Mouse (Mus musculus): ENCODE data around the gene Gm13278. TPM values are rescaled to one million over a fixed set of nuclear protein-coding genes. Genes with fewer than 3 reads are reported as not detected.
"Not testable (repeated sequence)": the region's sequence is repeated elsewhere in the genome, so short reads cannot be mapped to it uniquely, and the experiment has no call there.

The Gm13278 gene
- total RNA-seq, 1 experiment from 2014 or later: not detected

DNA sequence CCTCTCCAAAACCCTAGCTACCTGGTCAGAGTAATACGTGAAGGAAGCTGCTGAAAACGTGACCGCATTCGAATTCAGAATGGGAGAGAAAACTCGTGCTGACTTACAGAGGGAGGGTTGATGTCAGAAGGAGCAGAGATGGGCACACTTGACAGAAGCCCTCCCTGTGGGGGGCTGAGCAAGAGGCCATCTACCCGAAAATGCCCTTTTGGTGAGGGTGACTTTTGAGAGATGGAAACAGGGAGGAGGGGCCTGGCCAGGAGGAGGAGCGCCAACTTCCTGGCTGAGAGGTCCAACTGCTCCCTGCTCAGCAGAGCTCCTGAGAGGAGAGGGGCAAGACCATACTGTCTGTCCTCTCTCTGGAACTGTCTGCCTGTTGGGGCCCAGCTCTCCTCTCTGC, 9.5 kb upstream of the Gm13278 start, which contains the start of gene Ifnz:
Gene Ifnz, plus strand, starts transcription at position 301 of the 400 bp plus-strand sequence.
- not testable (repeated sequence) for ATAC-seq (replicated peaks in 1 of 2; ENCODE audit: insufficient read depth in 1 of 2, low FRiP score in 2 of 2, low TSS enrichment in 1 of 2, low read depth in 1 of 2, poor library complexity in 2 of 2, severe bottlenecking in 2 of 2)

DNA sequence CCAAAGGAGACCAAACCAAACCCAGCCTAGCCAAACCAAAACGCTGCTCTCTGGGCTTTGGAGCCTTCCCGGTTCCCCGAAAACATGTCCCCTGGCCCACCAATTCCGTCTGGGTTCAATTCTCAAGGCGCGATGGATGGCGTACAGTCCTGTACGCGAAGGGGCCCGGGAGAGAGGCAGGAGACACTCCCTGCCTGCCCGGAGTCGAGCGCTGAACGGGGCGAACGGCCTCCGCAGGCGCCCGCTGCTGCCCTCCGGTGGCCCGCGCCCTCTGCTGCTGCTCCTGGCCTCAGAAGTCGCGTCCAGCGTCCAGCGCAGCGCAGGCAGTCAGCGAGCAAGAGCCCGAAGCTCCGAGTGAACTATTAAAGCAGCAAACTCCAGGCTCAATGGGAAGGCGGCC, 9.0 kb upstream of the Gm13278 start:
- ATAC-seq (replicated peaks in 1 of 2; ENCODE audit: insufficient read depth in 1 of 2, low FRiP score in 2 of 2, low TSS enrichment in 1 of 2, low read depth in 1 of 2, poor library complexity in 2 of 2, severe bottlenecking in 2 of 2): not testable (repeated sequence)

DNA sequence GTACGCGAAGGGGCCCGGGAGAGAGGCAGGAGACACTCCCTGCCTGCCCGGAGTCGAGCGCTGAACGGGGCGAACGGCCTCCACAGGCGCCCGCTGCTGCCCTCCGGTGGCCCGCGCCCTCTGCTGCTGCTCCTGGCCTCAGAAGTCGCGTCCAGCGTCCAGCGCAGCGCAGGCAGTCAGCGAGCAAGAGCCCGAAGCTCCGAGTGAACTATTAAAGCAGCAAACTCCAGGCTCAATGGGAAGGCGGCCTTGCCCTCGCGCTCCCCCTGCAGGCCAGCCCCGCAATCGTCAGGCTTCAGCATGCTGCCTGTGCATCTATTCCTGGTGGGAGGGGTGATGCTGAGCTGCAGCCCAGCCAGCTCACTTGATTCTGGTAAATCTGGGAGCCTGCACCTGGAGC, 5.9 kb upstream of the Gm13278 start, which contains the start of gene Gm13276:
Gene Gm13276, plus strand, starts transcription at position 301 of the 400 bp plus-strand sequence.
- not testable (repeated sequence) for ATAC-seq (replicated peaks in 1 of 2; ENCODE audit: insufficient read depth in 1 of 2, low FRiP score in 2 of 2, low TSS enrichment in 1 of 2, low read depth in 1 of 2, poor library complexity in 2 of 2, severe bottlenecking in 2 of 2)

DNA sequence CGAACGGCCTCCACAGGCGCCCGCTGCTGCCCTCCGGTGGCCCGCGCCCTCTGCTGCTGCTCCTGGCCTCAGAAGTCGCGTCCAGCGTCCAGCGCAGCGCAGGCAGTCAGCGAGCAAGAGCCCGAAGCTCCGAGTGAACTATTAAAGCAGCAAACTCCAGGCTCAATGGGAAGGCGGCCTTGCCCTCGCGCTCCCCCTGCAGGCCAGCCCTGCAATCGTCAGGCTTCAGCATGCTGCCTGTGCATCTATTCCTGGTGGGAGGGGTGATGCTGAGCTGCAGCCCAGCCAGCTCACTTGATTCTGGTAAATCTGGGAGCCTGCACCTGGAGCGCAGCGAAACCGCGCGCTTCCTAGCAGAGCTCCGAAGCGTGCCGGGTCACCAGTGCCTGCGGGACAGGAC, 2.9 kb upstream of the Gm13278 start, which contains the start of gene Gm13277:
Gene Gm13277, plus strand, starts transcription at position 231 of the 400 bp plus-strand sequence.
- not testable (repeated sequence) for ATAC-seq (replicated peaks in 1 of 2; ENCODE audit: insufficient read depth in 1 of 2, low FRiP score in 2 of 2, low TSS enrichment in 1 of 2, low read depth in 1 of 2, poor library complexity in 2 of 2, severe bottlenecking in 2 of 2)

DNA sequence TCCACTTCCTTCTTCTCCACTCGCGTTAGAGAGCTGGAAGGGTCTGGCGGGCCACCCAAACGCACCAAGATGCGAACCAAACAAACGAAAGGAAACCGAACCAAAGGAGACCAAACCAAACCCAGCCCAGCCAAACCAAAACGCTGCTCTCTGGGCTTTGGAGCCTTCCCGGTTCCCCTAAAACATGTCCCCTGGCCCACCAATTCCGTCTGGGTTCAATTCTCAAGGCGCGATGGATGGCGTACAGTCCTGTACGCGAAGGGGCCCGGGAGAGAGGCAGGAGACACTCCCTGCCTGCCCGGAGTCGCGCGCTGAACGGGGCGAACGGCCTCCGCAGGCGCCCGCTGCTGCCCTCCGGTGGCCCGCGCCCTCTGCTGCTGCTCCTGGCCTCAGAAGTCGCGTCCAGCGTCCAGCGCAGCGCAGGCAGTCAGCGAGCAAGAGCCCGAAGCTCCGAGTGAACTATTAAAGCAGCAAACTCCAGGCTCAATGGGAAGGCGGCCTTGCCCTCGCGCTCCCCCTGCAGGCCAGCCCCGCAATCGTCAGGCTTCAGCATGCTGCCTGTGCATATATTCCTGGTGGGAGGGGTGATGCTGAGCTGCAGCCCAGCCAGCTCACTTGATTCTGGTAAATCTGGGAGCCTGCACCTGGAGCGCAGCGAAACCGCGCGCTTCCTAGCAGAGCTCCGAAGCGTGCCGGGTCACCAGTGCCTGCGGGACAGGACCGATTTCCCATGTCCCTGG, 2.8 kb downstream of the Gm13278 start, which contains the start of gene Gm13275:
Gene Gm13275, plus strand, starts transcription at position 552 of the 740 bp plus-strand sequence.
- not testable (repeated sequence) for ATAC-seq (replicated peaks in 1 of 2; ENCODE audit: insufficient read depth in 1 of 2, low FRiP score in 2 of 2, low TSS enrichment in 1 of 2, low read depth in 1 of 2, poor library complexity in 2 of 2, severe bottlenecking in 2 of 2)

DNA sequence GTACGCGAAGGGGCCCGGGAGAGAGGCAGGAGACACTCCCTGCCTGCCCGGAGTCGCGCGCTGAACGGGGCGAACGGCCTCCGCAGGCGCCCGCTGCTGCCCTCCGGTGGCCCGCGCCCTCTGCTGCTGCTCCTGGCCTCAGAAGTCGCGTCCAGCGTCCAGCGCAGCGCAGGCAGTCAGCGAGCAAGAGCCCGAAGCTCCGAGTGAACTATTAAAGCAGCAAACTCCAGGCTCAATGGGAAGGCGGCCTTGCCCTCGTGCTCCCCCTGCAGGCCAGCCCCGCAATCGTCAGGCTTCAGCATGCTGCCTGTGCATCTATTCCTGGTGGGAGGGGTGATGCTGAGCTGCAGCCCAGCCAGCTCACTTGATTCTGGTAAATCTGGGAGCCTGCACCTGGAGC, 5.7 kb downstream of the Gm13278 start, which contains the start of gene Gm13279:
Gene Gm13279, plus strand, starts transcription at position 301 of the 400 bp plus-strand sequence.
- not testable (repeated sequence) for ATAC-seq (replicated peaks in 1 of 2; ENCODE audit: insufficient read depth in 1 of 2, low FRiP score in 2 of 2, low TSS enrichment in 1 of 2, low read depth in 1 of 2, poor library complexity in 2 of 2, severe bottlenecking in 2 of 2)

DNA sequence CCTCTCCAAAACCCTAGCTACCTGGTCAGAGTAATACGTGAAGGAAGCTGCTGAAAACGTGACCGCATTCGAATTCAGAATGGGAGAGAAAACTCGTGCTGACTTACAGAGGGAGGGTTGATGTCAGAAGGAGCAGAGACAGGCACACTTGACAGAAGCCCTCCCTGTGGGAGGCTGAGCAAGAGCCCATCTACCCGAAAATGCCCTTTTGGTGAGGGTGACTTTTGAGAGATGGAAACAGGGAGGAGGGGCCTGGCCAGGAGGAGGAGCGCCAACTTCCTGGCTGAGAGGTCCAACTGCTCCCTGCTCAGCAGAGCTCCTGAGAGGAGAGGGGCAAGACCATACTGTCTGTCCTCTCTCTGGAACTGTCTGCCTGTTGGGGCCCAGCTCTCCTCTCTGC, 8.0 kb downstream of the Gm13278 start, which contains the start of gene Gm13285:
Gene Gm13285, plus strand, starts transcription at position 301 of the 400 bp plus-strand sequence.
- ATAC-seq (replicated peaks in 1 of 2; ENCODE audit: insufficient read depth in 1 of 2, low FRiP score in 2 of 2, low TSS enrichment in 1 of 2, low read depth in 1 of 2, poor library complexity in 2 of 2, severe bottlenecking in 2 of 2): not testable (repeated sequence)

DNA sequence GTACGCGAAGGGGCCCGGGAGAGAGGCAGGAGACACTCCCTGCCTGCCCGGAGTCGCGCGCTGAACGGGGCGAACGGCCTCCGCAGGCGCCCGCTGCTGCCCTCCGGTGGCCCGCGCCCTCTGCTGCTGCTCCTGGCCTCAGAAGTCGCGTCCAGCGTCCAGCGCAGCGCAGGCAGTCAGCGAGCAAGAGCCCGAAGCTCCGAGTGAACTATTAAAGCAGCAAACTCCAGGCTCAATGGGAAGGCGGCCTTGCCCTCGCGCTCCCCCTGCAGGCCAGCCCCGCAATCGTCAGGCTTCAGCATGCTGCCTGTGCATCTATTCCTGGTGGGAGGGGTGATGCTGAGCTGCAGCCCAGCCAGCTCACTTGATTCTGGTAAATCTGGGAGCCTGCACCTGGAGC, 11.6 kb downstream of the Gm13278 start, which contains the start of gene Gm13287:
Gene Gm13287, plus strand, starts transcription at position 301 of the 400 bp plus-strand sequence.
- ATAC-seq (replicated peaks in 1 of 2; ENCODE audit: insufficient read depth in 1 of 2, low FRiP score in 2 of 2, low TSS enrichment in 1 of 2, low read depth in 1 of 2, poor library complexity in 2 of 2, severe bottlenecking in 2 of 2): not testable (repeated sequence)

DNA sequence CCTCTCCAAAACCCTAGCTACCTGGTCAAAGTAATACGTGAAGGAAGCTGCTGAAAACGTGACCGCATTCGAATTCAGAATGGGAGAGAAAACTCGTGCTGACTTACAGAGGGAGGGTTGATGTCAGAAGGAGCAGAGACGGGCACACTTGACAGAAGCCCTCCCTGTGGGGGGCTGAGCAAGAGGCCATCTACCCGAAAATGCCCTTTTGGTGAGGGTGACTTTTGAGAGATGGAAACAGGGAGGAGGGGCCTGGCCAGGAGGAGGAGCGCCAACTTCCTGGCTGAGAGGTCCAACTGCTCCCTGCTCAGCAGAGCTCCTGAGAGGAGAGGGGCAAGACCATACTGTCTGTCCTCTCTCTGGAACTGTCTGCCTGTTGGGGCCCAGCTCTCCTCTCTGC, 13.9 kb downstream of the Gm13278 start, which contains the start of gene Gm13288:
Gene Gm13288, plus strand, starts transcription at position 301 of the 400 bp plus-strand sequence.
- not testable (repeated sequence) for ATAC-seq (replicated peaks in 1 of 2; ENCODE audit: insufficient read depth in 1 of 2, low FRiP score in 2 of 2, low TSS enrichment in 1 of 2, low read depth in 1 of 2, poor library complexity in 2 of 2, severe bottlenecking in 2 of 2)

DNA sequence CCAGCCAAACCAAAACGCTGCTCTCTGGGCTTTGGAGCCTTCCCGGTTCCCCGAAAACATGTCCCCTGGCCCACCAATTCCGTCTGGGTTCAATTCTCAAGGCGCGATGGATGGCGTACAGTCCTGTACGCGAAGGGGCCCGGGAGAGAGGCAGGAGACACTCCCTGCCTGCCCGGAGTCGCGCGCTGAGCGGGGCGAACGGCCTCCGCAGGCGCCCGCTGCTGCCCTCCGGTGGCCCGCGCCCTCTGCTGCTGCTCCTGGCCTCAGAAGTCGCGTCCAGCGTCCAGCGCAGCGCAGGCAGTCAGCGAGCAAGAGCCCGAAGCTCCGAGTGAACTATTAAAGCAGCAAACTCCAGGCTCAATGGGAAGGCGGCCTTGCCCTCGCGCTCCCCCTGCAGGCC, 14.4 kb downstream of the Gm13278 start:
- not testable (repeated sequence) for ATAC-seq (replicated peaks in 1 of 2; ENCODE audit: insufficient read depth in 1 of 2, low FRiP score in 2 of 2, low TSS enrichment in 1 of 2, low read depth in 1 of 2, poor library complexity in 2 of 2, severe bottlenecking in 2 of 2)

DNA sequence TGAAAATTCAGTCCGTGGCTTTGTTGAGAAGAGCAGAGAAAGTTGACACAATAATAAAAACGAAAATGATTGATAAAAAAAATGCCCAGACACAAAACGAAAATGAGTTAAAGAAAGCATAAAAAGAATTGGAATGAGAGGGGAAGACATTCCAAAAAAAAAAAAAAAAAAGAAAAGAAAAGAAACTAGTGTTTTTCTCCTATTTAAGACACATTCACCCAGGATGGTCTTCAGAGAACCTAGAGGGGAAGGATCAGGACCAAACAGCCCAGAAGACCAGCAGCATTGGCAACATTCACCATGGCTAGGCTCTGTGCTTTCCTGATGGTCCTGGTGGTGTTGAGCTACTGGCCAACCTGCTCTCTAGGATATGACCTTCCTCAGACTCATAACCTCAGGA, 24.6 kb downstream of the Gm13278 start, which contains the start of gene Ifna7:
Gene Ifna7, plus strand, starts transcription at position 301 of the 400 bp plus-strand sequence.
- ATAC-seq (replicated peaks in 1 of 2; ENCODE audit: insufficient read depth in 1 of 2, low FRiP score in 2 of 2, low TSS enrichment in 1 of 2, low read depth in 1 of 2, poor library complexity in 2 of 2, severe bottlenecking in 2 of 2): no peak

DNA sequence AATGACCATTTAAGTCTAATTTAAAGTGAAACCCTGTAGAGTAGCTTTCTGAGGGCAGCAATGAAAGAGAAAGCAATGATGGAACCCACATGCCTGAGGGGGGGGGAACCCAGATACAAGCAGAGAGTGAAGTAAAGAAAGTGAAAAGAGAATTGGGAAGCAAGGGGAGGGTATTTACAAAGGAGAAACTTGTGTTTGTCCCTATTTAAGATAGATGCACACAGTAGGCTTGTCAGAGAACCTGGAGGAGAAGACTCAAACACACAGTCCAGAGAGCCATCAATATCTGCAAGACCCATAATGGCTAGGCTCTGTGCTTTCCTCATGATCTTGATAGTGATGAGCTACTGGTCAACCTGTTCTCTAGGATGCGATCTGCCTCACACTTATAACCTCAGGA, 28.3 kb downstream of the Gm13278 start, which contains the start of gene Ifna11:
Gene Ifna11, plus strand, starts transcription at position 301 of the 400 bp plus-strand sequence.
- no peak for ATAC-seq (replicated peaks in 1 of 2; ENCODE audit: insufficient read depth in 1 of 2, low FRiP score in 2 of 2, low TSS enrichment in 1 of 2, low read depth in 1 of 2, poor library complexity in 2 of 2, severe bottlenecking in 2 of 2)

DNA sequence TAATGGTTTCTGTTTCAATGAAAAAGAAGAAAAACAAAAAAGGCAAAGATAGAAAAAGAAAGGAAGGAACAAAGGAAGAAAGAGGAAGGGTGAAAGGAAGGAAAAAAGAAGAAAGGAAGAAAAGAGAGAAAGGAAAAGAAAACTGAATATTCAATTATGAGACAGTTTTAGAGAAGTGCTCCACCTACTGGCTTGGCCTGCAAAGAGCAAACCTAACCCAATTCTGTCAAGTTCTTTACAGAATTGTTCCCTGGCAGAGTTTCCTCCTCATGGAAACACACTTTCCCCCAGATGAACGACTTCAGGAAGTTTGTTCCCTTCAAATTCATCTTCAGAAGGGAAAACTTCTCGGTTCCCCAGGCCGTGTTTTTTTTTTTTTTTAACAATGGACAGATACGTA, 31.6 kb downstream of the Gm13278 start:
- peak in 1 of 2 experiments; percentile 62; a peak in 1 of 4 replicates for ATAC-seq (replicated peaks in 1 of 2; ENCODE audit: insufficient read depth in 1 of 2, low FRiP score in 2 of 2, low TSS enrichment in 1 of 2, low read depth in 1 of 2, poor library complexity in 2 of 2, severe bottlenecking in 2 of 2)

DNA sequence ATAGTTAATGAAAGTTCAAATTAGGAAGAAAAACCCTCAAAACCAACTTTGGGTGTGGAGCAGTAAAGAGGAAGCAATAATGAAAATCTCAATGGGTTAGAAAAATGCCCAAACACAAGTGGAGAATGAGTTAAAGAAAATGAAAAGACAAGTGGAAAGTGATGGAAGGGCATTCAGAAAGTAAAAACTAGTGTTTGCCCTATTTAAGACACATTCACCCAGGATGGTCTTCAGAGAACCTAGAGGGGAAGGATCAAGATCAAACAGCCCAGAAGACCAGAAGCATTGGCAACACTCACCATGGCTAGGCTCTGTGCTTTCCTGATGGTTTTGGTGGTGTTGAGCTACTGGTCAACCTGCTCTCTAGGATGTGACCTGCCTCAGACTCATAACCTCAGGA, 35.8 kb downstream of the Gm13278 start, which contains the start of gene Ifna6:
Gene Ifna6, plus strand, starts transcription at position 301 of the 400 bp plus-strand sequence.
- ATAC-seq (replicated peaks in 1 of 2; ENCODE audit: insufficient read depth in 1 of 2, low FRiP score in 2 of 2, low TSS enrichment in 1 of 2, low read depth in 1 of 2, poor library complexity in 2 of 2, severe bottlenecking in 2 of 2): not testable (repeated sequence)

DNA sequence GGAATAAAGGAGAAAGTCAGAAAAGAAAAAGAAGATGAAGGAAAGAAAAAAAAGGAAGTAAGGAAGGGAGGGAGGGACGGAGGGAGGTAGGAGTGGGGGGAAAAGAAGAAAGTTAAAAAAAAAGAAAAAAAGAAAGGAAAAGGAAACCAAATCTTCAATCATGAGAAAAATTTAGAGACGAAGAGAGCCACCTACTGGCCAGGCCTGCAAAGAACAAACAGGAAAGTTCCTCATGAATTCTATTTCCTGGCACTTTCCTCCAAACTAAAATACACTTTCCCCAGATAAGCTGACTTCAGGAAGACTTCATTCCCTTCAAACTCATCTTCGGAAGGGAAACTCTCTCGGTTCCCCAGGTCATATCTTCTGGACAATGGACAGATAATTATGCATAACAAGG, 39.2 kb downstream of the Gm13278 start:
- ATAC-seq (replicated peaks in 1 of 2; ENCODE audit: insufficient read depth in 1 of 2, low FRiP score in 2 of 2, low TSS enrichment in 1 of 2, low read depth in 1 of 2, poor library complexity in 2 of 2, severe bottlenecking in 2 of 2): no peak

DNA sequence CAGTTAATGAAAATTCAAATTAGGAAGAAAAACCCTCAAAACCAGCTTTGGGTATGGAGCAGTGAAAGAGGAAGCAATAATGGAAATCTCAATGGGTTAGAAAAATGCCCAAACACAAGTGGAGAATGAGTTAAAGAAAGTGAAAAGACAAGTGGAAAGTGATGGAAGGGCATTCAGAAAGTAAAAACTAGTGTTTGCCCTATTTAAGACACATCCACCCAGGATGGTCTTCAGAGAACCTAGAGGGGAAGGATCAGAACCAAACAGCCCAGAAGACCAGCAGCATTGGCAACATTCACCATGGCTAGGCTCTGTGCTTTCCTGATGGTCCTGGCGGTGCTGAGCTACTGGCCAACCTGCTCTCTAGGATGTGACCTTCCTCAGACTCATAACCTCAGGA, 43.9 kb downstream of the Gm13278 start, which contains the start of gene Ifna5:
Gene Ifna5, plus strand, starts transcription at position 301 of the 400 bp plus-strand sequence.
- ATAC-seq (replicated peaks in 1 of 2; ENCODE audit: insufficient read depth in 1 of 2, low FRiP score in 2 of 2, low TSS enrichment in 1 of 2, low read depth in 1 of 2, poor library complexity in 2 of 2, severe bottlenecking in 2 of 2): not testable (repeated sequence)

DNA sequence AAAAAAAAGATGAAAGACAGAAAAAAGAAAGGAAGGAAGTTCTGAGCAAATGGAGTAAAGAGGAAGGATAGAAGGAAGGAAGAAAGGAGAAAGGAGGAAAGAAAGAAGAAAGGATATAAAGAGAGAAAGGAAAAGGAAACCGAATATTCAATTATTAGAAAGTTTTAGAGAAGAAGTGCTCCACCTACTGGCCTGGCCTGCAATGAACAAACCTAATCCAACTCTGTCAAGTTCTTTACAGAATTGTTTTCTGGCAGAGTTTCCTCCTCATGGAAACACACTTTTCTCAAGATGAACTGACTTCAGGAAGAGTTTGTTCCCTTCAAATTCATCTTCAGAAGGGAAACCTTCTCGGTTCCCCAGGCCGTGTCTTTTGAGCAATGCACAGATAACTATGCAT, 47.5 kb downstream of the Gm13278 start:
- ATAC-seq (replicated peaks in 1 of 2; ENCODE audit: insufficient read depth in 1 of 2, low FRiP score in 2 of 2, low TSS enrichment in 1 of 2, low read depth in 1 of 2, poor library complexity in 2 of 2, severe bottlenecking in 2 of 2): no peak

DNA sequence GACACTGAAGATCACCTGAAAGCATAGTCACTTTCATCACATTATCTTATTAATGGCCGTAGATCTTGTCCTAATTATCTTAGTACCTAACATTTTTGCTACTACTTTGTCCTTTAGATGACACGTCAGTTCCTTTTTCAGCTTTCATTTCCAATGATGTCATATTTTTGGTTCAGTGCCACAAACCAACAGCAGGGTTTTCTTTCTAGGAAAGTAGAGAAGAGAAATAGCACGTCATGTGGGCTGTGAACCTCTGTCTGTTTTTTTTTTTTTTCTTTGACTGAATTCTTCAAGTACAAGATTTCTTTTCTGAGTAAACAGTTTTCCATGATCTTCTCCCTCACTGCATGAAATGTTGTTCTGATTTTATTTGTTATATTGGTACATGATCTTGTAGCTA, 48.7 kb downstream of the Gm13278 start:
- ATAC-seq (replicated peaks in 1 of 2; ENCODE audit: insufficient read depth in 1 of 2, low FRiP score in 2 of 2, low TSS enrichment in 1 of 2, low read depth in 1 of 2, poor library complexity in 2 of 2, severe bottlenecking in 2 of 2): no peak

Measured in hematopoietic stem cell, adult 5-6 weeks (primary cell).